Mouse (Mus musculus) right cerebral cortex, postnatal 14 days (tissue): ENCODE results near the gene Col18a1.

ENCODE experiments used
- DNase-seq: peaks from one replicate; pipeline ENCODE4 v3.0.0; 2022

Col18a1 gene

GRCm38 (mm10) chr10:77165963-77166717 lies at the start of gene Col18a1:
Gene Col18a1 (minus strand): TSS chr10:77166548.
- DNase-seq: no peak

- no peak for DNase-seq
Measured at GRCm38 (mm10) chr10:77215641-77216040, 49.3 kb upstream of the Col18a1 start.

- DNase-seq: no peak
Measured at GRCm38 (mm10) chr10:77214586-77214985, 48.2 kb upstream of the Col18a1 start.

GRCm38 (mm10) chr10:77213483-77213882 lies 47.1 kb upstream of the Col18a1 start:
- DNase-seq: no peak

GRCm38 (mm10) chr10:77212354-77213120 lies 46.2 kb upstream of the Col18a1 start:
- DNase-seq: no peak

- DNase-seq: no peak
Measured at GRCm38 (mm10) chr10:77211116-77211570, 44.8 kb upstream of the Col18a1 start.

- DNase-seq: no peak
Measured at GRCm38 (mm10) chr10:77210666-77211065, 44.3 kb upstream of the Col18a1 start.

- no peak for DNase-seq
Measured at GRCm38 (mm10) chr10:77209261-77209660, 42.9 kb upstream of the Col18a1 start.

- no peak for DNase-seq
Measured at GRCm38 (mm10) chr10:77206565-77207079, 40.3 kb upstream of the Col18a1 start.

GRCm38 (mm10) chr10:77206134-77206533 lies 39.8 kb upstream of the Col18a1 start:
- no peak for DNase-seq

GRCm38 (mm10) chr10:77203960-77204359 lies 37.6 kb upstream of the Col18a1 start:
- no peak for DNase-seq

- DNase-seq: no peak
Measured at GRCm38 (mm10) chr10:77201919-77202318, 35.6 kb upstream of the Col18a1 start.

GRCm38 (mm10) chr10:77200295-77200694 lies 33.9 kb upstream of the Col18a1 start:
- no peak for DNase-seq

GRCm38 (mm10) chr10:77199229-77199628 lies 32.9 kb upstream of the Col18a1 start:
- DNase-seq: no peak

GRCm38 (mm10) chr10:77197469-77198209 lies 31.3 kb upstream of the Col18a1 start:
- no peak for DNase-seq

GRCm38 (mm10) chr10:77196676-77197075 lies 30.3 kb upstream of the Col18a1 start:
- DNase-seq: no peak

GRCm38 (mm10) chr10:77196115-77196514 lies 29.8 kb upstream of the Col18a1 start:
- DNase-seq: no peak

GRCm38 (mm10) chr10:77193495-77193894 lies 27.1 kb upstream of the Col18a1 start:
- DNase-seq: no peak

- DNase-seq: no peak
Measured at GRCm38 (mm10) chr10:77192745-77193144, 26.4 kb upstream of the Col18a1 start.

- no peak for DNase-seq
Measured at GRCm38 (mm10) chr10:77190967-77191915, 24.9 kb upstream of the Col18a1 start.

GRCm38 (mm10) chr10:77187427-77187826 lies 21.1 kb upstream of the Col18a1 start:
- no peak for DNase-seq

- DNase-seq: no peak
Measured at GRCm38 (mm10) chr10:77182804-77183331, 16.5 kb upstream of the Col18a1 start.
